Mouse (Mus musculus): ENCODE results near the gene Rbfox2. TPM values are rescaled to one million over a fixed set of nuclear protein-coding genes. Genes with fewer than 3 reads are reported as not detected.
"Not testable (repeated sequence)": the region's sequence is repeated elsewhere in the genome, so short reads cannot be mapped to it uniquely, and the experiment has no call there.

The Rbfox2 gene
- polyA plus RNA-seq, 1 experiment from 2014 or later: 6.5 TPM

- DNase-seq (ENCODE audit: low spot score): no peak
These were observed 30.5 kb downstream of the Rbfox2 start for GRCm38 (mm10) chr15:77276300-77276699.

DNA sequence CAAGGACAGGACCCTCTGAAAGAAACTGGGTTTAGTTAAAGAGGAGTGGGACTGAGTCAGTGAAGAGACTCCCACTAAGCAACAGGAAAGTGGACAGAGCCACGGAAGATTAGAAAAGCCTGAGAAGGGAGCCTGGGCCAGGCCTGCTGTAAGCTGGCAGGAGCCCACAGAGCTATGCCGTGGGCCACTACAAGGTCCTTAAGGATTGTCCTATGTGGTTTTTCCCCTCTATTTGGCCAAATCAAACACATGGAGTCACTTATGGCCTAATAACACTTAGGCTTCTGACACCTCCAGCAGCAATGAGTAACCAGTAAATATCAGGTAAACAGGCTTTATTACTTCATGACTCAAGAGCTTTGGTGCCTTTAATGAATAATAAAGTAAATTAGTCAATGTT is 31.2 kb downstream of the Rbfox2 start:
- no peak for DNase-seq (ENCODE audit: low spot score)

- DNase-seq (ENCODE audit: low spot score): no peak
These were observed 32.9 kb downstream of the Rbfox2 start for GRCm38 (mm10) chr15:77273947-77274346.

GRCm38 (mm10) chr15:77271285-77271684 is 35.5 kb downstream of the Rbfox2 start:
- DNase-seq (ENCODE audit: low spot score): no peak

DNA sequence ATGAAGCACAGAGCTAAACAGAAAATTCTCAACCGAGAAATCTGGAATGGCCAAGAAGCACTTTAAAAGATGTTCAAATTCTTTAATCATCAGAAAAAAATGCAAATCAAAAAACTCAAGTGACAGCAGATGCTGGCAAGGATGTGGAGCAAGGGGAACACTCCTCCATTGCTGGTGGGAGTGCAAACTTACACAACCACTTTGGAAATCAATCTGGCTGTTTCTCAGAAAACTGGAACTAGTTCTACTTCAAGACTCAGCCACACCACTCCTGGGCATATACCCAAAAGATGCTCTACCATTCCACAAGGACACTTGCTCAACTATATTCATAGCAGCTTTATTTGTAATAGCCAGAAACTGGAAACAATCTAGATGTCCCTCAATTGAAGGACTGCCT is 37.3 kb downstream of the Rbfox2 start:
- not testable (repeated sequence) for DNase-seq (ENCODE audit: low spot score)

GRCm38 (mm10) chr15:77268415-77268814 is 38.4 kb downstream of the Rbfox2 start:
- no peak for DNase-seq (ENCODE audit: low spot score)

DNA sequence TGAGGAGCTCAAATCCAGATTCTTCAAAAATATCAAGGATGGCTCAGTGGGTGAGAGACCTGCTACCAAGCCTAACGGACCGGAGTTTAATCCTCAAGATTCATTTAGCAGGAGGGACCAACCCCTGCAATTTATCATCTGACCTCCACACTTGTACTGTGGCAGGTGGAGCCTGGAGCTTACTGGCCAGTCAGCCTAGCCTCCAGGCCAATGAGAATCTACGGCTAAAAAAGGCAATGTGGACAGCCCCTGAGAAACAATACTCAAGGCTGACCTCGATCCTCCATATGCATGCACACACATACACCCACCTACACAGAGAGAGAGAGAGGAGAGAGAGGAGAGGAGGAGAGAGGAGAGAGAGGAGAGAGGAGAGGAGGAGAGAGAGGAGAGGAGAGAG is 41.5 kb downstream of the Rbfox2 start:
- DNase-seq (ENCODE audit: low spot score): no peak

DNA sequence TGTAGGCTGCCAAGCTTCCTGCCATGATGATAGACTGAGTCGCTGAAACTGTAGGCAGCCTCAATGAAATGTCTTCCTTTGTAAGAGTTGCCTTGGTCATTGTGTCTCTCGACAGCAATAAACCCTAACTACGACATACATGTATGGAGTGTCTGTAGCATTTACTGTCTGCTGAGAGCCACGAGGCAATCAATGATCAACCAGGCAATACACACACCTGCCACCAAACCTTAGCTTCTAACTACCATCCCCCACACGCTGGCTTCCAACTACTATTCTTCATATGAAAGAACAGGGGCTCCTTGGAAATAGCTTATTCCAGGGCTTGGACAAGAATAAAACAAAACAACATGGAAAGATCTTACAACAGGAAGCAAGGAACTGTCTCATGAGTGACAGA is 42.5 kb downstream of the Rbfox2 start:
- DNase-seq (ENCODE audit: low spot score): no peak

- DNase-seq (ENCODE audit: low spot score): no peak
These were observed 44.0 kb downstream of the Rbfox2 start for GRCm38 (mm10) chr15:77262782-77263181.

DNA sequence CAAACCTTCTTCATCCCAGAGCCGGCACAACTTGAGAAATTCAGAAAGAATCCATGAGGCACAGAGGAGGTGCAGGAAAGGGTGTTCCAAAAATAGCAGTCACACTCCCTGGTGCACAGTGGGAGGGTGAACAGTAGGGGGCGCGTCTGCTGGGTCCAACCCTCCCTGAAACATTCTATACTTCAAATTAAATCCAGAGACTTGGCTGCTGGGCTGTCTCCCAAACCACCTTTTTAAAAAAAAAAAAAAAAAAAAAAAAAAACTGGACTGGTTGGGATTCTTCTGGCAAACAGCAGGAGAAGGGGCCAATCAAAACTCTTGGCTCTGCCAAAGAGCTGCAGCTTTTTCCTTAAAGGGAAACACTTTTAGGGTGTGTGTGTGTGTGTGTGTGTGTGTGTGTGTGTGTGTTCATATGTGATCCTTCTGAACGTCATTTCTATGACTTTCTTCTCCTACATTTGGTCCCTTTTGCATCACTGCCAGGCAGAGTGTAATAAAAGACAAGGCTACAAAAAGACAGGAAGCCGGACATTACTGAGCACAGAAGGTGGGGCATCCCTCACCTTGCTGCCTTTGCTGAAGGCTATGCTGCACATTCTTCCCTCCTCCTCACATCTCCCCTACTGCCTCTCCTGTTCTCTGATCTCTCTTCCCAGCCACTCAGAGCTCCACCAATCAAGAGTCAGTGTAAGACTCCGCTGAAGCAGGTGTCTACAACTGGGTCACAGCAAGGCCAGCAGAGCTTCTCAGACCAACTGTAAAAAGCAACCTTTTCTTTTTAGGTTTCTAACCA is 49.2 kb downstream of the Rbfox2 start:
- DNase-seq (ENCODE audit: low spot score): no peak

DNA sequence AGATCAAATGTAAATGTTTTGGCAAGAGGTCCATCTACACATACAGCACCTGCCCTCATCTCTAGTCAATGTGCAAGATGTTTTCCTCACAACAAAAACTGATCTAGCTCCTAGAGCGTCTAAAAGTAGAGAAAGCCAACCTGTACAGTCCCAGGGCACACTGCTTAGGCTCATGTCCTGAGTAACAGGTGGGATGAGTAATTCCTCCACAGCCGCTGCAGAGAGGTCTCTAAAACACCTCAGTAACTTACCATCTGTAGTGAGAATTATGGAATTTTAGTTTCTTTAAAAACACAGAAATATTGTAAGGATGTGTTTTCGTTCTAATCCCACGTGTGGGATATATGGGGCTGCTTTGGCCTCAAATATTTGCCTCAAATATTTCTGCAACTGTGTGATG is 50.0 kb downstream of the Rbfox2 start:
- no peak for DNase-seq (ENCODE audit: low spot score)

DNA sequence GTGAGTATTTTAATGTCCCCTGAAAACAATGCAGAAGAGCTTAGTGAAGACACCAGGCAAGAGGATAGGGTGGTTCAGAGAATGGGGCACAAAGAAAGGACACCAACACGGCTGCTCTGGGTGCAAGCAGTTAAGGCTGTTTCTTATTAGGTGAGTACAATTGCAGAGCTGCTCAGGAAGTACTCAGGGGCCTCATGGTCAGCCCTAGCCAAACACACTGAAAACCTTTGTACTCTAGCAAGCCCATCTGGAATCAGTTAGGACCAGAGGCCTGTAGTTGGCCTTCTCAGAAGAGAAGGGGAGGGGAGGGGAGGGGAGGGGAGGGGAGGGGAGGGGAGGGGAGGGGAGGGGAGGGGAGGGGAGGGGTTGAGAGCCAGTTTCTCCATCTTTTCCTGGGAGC is 52.2 kb downstream of the Rbfox2 start:
- DNase-seq (ENCODE audit: low spot score): no peak

DNA sequence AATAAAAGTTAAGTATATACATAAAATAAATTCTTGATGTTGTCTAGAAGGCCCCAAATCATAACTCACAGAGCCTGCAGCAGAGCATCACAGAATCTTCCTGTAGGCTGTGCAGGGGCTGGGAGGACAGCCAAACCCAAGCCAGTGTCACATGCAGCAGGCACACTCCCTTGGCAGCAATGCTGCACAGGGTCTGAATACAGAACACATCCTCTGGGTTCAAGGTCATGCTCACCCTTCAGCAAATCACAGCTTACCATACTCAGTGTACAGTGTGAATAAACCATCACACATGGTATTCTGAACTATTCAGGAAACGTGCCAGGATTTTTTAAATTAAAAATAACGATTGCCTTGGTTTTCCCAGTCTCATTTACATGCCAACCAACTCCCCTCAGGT is 52.7 kb downstream of the Rbfox2 start:
- DNase-seq (ENCODE audit: low spot score): no peak

GRCm38 (mm10) chr15:77251706-77252105 is 55.1 kb downstream of the Rbfox2 start:
- no peak for DNase-seq (ENCODE audit: low spot score)

- DNase-seq (ENCODE audit: low spot score): no peak
These were observed 56.0 kb downstream of the Rbfox2 start for GRCm38 (mm10) chr15:77250806-77251205.

- DNase-seq (ENCODE audit: low spot score): no peak
These were observed 57.4 kb downstream of the Rbfox2 start for GRCm38 (mm10) chr15:77249421-77249820.

DNA sequence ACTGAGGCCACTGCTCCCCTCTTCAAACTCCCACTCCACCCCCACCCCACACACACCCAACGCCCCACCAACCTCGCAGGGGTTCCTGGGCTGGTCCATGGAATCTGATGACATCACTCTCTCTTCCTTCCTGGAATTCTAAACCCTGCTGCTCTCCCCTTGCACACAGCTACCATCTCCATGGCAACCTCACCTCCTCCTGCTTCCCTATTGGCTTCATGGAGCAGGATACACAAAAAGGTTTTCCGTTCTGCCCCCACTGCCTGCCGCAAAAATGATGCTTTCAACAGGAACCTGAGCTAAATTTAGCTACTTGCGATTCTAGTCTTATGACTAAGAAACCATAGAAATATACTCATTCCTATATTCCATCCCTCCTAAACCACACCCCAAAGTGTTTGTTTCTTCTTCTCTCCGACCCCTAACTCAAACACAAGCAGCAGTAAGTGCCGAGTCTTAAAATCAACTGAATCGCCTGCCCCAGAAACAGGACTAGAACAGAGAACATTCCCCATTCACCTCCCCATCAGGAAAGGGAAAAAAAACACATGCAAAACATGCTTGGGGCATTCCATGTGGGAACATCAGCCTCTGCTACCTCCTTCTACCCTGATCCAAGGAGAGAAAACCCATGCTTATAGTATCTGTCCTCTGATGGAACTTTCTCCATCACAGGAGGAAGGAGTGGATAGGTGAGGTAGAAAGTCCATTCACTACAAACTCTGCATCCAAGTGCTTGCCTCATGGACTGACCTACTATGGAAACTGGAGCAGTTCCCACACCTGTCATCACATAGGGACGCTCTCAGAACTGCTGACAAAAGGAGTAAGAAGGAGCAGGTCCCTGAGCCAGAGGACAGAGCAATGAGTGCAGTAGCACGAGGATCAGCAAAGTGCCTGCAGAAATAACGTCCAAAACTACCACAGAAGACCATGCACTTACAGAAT is 61.1 kb downstream of the Rbfox2 start:
- no peak for DNase-seq (ENCODE audit: low spot score)

DNA sequence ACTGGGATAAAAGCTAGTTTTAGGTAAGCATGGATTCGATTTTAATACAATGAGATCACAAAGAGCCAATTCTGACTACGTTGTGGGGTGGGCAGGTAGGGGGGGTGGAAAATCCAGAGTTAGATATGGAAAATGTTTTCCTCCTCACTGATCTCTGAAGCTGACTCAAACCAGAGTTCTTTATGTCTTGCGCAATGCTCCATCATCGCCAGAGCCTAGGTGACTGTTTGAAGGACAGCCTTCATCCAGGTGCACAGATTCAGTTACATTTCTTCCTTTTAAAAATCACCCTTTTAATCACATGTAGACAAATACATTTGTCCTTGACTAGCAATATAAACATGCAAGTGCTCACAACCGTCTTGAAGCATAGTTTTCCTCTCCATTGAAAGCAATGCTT is 62.2 kb downstream of the Rbfox2 start:
- no peak for DNase-seq (ENCODE audit: low spot score)

DNA sequence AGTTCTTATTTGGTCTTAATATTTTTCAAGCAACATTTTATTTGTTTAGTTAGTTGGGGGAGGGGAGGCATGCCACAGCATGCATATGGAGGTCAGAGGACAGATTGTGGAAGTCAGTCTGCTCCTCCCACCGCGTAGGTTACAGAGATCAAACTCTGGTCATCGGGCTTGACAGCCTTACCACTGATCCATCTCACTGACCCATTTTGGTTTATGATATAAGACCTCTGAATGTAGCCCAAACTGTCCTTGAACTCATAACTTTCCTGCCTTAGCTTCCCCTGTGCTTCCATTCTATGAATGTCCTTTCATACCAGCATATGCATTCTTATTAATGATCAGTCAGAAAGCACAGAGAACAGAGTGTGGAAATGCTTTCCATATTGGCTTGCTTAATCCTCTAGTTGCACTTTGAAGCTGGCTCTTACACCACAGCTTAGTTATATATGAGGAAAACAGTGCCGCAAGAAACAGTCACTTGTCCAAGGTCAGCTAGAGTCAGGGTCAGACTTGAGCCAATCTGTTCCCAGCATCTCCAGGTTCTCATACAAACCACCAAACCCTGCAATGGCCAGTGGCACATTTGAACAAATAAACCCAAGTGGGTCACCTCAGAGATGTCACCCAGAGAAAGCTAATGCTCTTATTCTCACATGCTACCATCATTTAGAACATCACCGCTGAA is 62.8 kb downstream of the Rbfox2 start:
- no peak for DNase-seq (ENCODE audit: low spot score)

- DNase-seq (ENCODE audit: low spot score): no peak
These were observed 66.2 kb downstream of the Rbfox2 start for GRCm38 (mm10) chr15:77240607-77241006.

DNA sequence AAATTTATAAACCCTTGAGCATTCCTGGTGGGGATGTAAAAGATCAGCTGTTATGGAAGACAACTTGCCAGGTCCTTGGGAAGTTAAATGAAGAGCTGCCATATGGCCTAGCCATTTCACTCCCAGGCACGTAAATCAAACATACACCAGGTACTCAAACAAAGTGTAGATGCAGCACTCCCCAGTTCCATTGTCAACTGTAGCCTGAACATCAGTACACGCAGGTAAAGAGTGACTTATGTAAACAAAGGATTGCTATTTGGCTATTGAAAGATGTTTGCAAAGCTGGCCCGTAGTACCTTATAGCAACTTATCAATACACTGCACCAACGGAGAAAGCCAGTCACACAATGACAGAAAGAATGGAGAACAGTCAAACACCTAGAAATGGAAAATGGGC is 67.2 kb downstream of the Rbfox2 start:
- no peak for DNase-seq (ENCODE audit: low spot score)

DNA sequence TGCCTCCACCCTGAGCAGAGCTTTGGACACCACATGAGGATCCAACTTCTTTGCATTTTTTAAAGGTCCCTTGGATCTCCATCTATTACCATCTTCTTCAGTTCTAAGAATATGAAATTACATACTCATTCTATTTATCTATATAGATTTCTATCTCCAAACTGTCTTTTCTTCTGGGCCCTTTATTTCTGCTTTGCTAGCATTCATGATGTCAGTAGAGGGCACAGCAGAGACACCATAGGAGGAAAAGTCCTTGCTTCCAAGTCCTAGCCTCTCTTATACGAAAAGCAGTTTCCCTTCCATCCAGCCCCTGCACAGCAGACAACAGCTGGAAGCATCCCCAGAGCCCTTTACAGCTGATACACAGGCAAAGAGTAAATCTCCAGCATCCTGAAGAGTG is 69.1 kb downstream of the Rbfox2 start:
- no peak for DNase-seq (ENCODE audit: low spot score)

Data from thymus, postnatal 0 days (tissue).